Mouse (Mus musculus) heart, embryonic 14.5 days (tissue): ENCODE measurements around the gene Zfp27. TPM values are rescaled to one million over a fixed set of nuclear protein-coding genes. Genes with fewer than 3 reads are reported as not detected.
A peak's percentile ranks its signal among the peaks of the same experiment; 100 is the strongest.

Source experiments
- ATAC-seq: fragments of 200-750 bp; cut with Nextera tagmentation; 2 replicates; pipeline ENCODE4 v1.8.0; 2017; ENCODE audit warnings: low read depth, moderate TSS enrichment; ENCODE audit not compliant: insufficient number of reproducible peaks, insufficient read depth, low FRiP score
- H3K27ac ChIP-seq, 2 experiments: fragments of 200-500 bp in 1 of 2; fragments of 300-500 bp in 1 of 2; sonication (generic) in 1 of 2; replicated peaks in 1 of 2; 2 replicates each; pipeline ENCODE4 v1.5.1; 2012 to 2014; ENCODE audit warnings: low read depth in 2 of 2, low read length in 2 of 2, control low read depth in 1 of 2, mild to moderate bottlenecking in 1 of 2, mixed read lengths in 1 of 2; ENCODE audit not compliant: control insufficient read depth in 1 of 2, insufficient read depth in 1 of 2
- H3K27me3 ChIP-seq: fragments of 300-500 bp; sonication (generic); 2 replicates; pipeline ENCODE4 v1.6.1; 2014; ENCODE audit warnings: mild to moderate bottlenecking, low read length, control low read depth; ENCODE audit not compliant: control insufficient read depth, insufficient read depth
- H3K36me3 ChIP-seq: fragments of 300-500 bp; sonication (generic); 2 replicates; pipeline ENCODE4 v1.6.1; 2014; ENCODE audit warnings: mild to moderate bottlenecking, control low read depth, low read length, mixed read lengths; ENCODE audit not compliant: control insufficient read depth, insufficient read depth
- H3K4me1 ChIP-seq, 2 experiments: fragments of 200-500 bp in 1 of 2; fragments of 300-500 bp in 1 of 2; sonication (generic) in 1 of 2; 2 replicates each; pipeline ENCODE4 v1.6.1; 2012 to 2014; ENCODE audit warnings: low read length in 2 of 2, control low read depth in 1 of 2, mixed read lengths in 1 of 2; ENCODE audit not compliant: control insufficient read depth in 2 of 2, insufficient read depth in 2 of 2
- H3K4me2 ChIP-seq: fragments of 300-500 bp; sonication (generic); 2 replicates; pipeline ENCODE4 v1.6.1; 2014; ENCODE audit warnings: mild to moderate bottlenecking, low read length
- H3K4me3 ChIP-seq, 2 experiments: fragments of 200-500 bp in 1 of 2; fragments of 300-500 bp in 1 of 2; sonication (generic) in 1 of 2; 2 replicates each; pipeline ENCODE4 v1.5.1; 2012 to 2014; ENCODE audit warnings: low read length in 2 of 2, mild to moderate bottlenecking in 2 of 2, control low read depth in 1 of 2, low read depth in 1 of 2, moderate library complexity in 1 of 2; ENCODE audit not compliant: control insufficient read depth in 1 of 2, insufficient read depth in 1 of 2
- H3K9ac ChIP-seq: fragments of 300-500 bp; sonication (generic); 2 replicates; pipeline ENCODE4 v1.6.1; 2014; ENCODE audit warnings: mild to moderate bottlenecking, low read length
- H3K9me3 ChIP-seq: fragments of 300-500 bp; sonication (generic); 2 replicates; pipeline ENCODE4 v1.6.1; 2016; ENCODE audit warnings: low read length, control low read depth; ENCODE audit not compliant: control insufficient read depth
- WGBS: fragments of 180-500 bp; shearing (Covaris S2); extraction: QIAGEN DNeasy Blood & Tissue Kit; methylation state at CpG from one replicate; pipeline ENCODE4 v1.1.7; 2014; 5-methylcytosine and 5-hydroxymethylcytosine counted together
- microRNA-seq: library from miRNA; unstranded; fragments of <30 nt; microRNA quantifications from one replicate; pipeline ENCODE4, GENCODE M21; 2016
- polyA plus RNA-seq: library from polyadenylated mRNA; unstranded; fragments of >200 nt; fragmentation: Nextera tagmentation; extraction: Ambion mirVana; gene quantifications from 2 replicates; pipeline ENCODE4 v1.2.1, GENCODE M21; 2014

Gene Zfp27
- polyA plus RNA-seq, 1 experiment from 2014 or later, result 8.7 TPM

DNA sequence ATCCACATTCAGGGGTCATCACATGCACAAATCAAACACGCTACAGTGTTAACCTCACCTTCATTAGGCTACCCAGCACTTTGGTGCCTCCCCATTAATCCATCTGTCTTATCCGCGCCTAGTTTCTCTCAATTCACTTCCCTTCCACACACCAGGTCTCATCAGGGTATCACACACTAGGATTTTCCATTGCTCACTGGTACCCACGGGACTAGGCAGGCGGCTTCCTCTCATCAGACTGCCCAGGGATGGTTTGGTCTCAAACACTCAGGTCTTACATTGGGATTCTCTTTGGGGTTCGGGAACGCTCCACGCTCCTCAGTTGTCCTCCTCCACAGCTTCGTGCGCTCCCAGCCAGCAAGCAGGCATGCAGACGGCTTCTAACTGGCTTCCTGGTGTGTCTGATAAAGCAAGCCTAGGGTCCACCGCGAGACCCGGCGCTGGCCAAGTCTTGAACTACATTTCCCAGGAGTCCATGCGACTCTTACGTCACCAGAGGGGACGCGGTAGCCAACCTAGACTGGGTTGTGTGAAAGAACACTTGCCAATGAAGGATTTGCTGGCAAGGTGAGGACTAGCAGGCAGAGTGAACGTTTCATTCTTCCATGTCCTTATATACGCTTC is 53.0 kb downstream of the Zfp27 start, which contains the start of gene Zfp940:
TSS of gene Zfp940 (minus strand) at position 451 of the 624 bp plus-strand sequence.
- no peaks in the 10 kb centered on the region for H3K36me3 ChIP-seq
- peak within 1 kb of the TSS; percentile 66 for H3K9ac ChIP-seq
- H3K27me3 ChIP-seq, result no peaks in the 10 kb centered on the region
- no peaks in the 10 kb centered on the region for H3K9me3 ChIP-seq
- H3K4me2 ChIP-seq, result peak within 1 kb of the TSS; percentile 81
- ATAC-seq, result peak; percentile 87
- WGBS, result 1% methylated on average over 21 of the region's 21 CpGs
- H3K4me3 ChIP-seq, result peak within 1 kb of the TSS; percentile 52 to 82
- peaks cover 4 to 5% of the 10 kb centered on the region in 2 experiments; a peak in 2 of 4 replicates for H3K4me1 ChIP-seq
- no peak within 1 kb of the TSS for H3K27ac ChIP-seq

DNA sequence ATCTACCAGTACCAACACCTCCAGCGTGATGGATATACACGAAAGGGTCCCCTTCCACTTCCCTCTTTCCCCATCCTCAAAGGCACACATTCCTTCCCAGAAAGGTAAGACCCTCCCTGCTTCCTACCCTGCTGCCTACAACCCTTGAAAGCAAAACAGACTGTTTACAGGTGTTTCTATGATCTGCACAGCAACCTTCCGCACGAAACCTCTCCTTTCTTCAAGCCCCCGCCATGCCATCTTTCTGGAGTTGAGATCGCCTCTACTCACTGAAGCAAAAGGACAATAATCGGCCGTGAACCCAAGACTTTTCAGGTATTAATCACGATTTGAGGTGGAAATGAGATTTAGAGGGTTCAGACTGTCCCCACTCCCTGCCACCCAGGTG is 53.5 kb downstream of the Zfp27 start:
- ATAC-seq, result no peak
- peak overlapping the region; percentile 52 to 82 for H3K4me3 ChIP-seq
- H3K9ac ChIP-seq, result peak overlapping the region; percentile 66
- peaks cover 4 to 5% of the 10 kb centered on the region in 2 experiments; a peak in 2 of 4 replicates for H3K4me1 ChIP-seq
- H3K36me3 ChIP-seq, result no peaks in the 10 kb centered on the region
- H3K27ac ChIP-seq, result no peak overlapping the region
- WGBS, result 60% methylated on average over 9 of the region's 9 CpGs
- peak overlapping the region; percentile 81 for H3K4me2 ChIP-seq
- H3K27me3 ChIP-seq, result no peaks in the 10 kb centered on the region
- H3K9me3 ChIP-seq, result no peaks in the 10 kb centered on the region

DNA sequence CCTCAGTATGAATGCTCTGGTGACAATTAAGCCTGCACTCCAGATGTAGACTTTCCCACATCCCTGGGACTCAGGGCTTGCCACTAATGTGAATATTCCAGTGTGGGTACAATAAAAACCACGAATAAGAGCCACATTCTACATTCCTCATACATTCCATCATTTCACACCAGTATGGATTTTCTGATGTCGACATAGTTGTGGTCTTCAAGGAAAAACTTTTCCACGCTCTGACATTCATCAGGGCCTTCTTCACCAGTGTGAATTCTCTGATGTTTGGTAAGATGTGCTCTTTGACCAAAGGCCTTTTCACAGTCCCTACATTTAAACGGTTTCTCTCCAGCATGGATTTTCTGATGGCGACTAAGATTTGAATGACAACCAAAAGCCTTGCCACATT is 61.8 kb downstream of the Zfp27 start:
- Histone ChIP-seq H3K9me3 (no peaks in the 10 kb centered on the region), H3K36me3 (peaks cover 24% of the 10 kb centered on the region), H3K9ac (no peak overlapping the region), H3K27me3 (no peaks in the 10 kb centered on the region), H3K27ac (no peak overlapping the region), H3K4me1 (no peaks in the 10 kb centered on the region), H3K4me3 (no peak overlapping the region), H3K4me2 (no peak overlapping the region)
- no peak for ATAC-seq
- 81% methylated on average over 5 of the region's 5 CpGs for WGBS

Small RNAs within 50 kb of the gene (microRNA-seq; reads per million reads assigned to microRNA genes)
- gene Mir7668, result not detected

Other genes with a start within 250 kb of the Zfp27 start
- not detected in 2 replicates for gene Catsperg2, start 179.5 kb downstream of the Zfp27 start, polyA plus RNA-seq
- 9.4 and 10.0 TPM in 2 replicates for gene Zfp84, start 138.0 kb downstream of the Zfp27 start, polyA plus RNA-seq
- gene Zfp30, start 122.6 kb downstream of the Zfp27 start, polyA plus RNA-seq, result 6.5 and 6.6 TPM in 2 replicates
- 10.4 and 12.0 TPM in 2 replicates for gene Zfp790, start 90.5 kb downstream of the Zfp27 start, polyA plus RNA-seq
- gene Zfp940, start 52.9 kb downstream of the Zfp27 start, polyA plus RNA-seq, result 1.8 and 2.3 TPM in 2 replicates
- gene Zfp420, start 46.6 kb downstream of the Zfp27 start, polyA plus RNA-seq, result 3.8 and 4.0 TPM in 2 replicates
- 4.1 and 4.2 TPM in 2 replicates for gene Zfp383, start 1.7 kb upstream of the Zfp27 start, polyA plus RNA-seq
- gene Zfp74, start 47.5 kb upstream of the Zfp27 start, polyA plus RNA-seq, result 8.0 and 8.6 TPM in 2 replicates
- gene Zfp568, start 77.4 kb upstream of the Zfp27 start, polyA plus RNA-seq, result 23.7 and 27.4 TPM in 2 replicates
- gene Zfp14, start 144.8 kb upstream of the Zfp27 start, polyA plus RNA-seq, result 4.0 and 4.8 TPM in 2 replicates
- 4.2 and 4.8 TPM in 2 replicates for gene Zfp82, start 166.3 kb upstream of the Zfp27 start, polyA plus RNA-seq
- 0.70 TPM in 1 of 2 replicates, not detected in the other for gene Gm26920, start 183.8 kb upstream of the Zfp27 start, polyA plus RNA-seq
- gene Zfp566, start 184.0 kb upstream of the Zfp27 start, polyA plus RNA-seq, result 5.2 and 6.4 TPM in 2 replicates
- 85.2 and 91.3 TPM in 2 replicates for gene Zfp260, start 188.2 kb upstream of the Zfp27 start, polyA plus RNA-seq
- 6.4 and 8.5 TPM in 2 replicates for gene Zfp382, start 215.4 kb upstream of the Zfp27 start, polyA plus RNA-seq